Mouse (Mus musculus): ENCODE data around the gene Tmem14a. TPM values are rescaled to one million over a fixed set of nuclear protein-coding genes. Genes with fewer than 3 reads are reported as not detected.
A peak's percentile ranks its signal among the peaks of the same experiment; 100 is the strongest.
"Not testable (repeated sequence)": the region's sequence is repeated elsewhere in the genome, so short reads cannot be mapped to it uniquely, and the experiment has no call there.

Gene Tmem14a
- total RNA-seq (2014; rRNA removed) (10.0 and 15.7 TPM in 2 replicates), polyA plus RNA-seq (2015; fragmentation: Nextera tagmentation; extraction: Ambion mirVana) (24.4 and 24.7 TPM in 2 replicates)

DNA sequence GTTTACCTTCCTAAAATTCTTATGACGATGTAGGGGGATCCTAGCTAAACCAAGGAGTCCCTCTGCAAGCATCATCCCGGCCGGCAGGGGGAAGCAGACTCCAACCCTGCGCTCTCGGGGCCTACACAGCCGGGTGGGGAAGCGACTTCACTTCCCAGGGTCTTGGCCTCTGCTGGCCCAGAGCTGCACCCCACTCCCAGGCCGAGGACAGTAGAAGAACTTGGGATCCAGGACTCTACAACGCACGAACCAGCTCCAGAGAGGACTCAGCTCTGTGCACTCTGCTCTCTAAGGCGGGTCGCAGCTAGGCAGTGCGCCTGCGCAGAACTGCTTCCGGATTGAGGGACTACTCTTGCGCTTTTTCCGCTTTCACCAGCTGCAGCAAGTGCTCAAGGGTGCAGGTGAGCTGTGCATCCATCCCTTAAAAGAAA lies at the start of gene Tmem14a:
Gene Tmem14a, plus strand, starts transcription at position 87 of the 431 bp plus-strand sequence.
- peak within 1 kb of the TSS; percentile 59 for H3K4me3 ChIP-seq (ENCODE audit: low read depth, low read length)
- ATAC-seq (ENCODE audit: low FRiP score) (peak; percentile 93), DNase-seq (ENCODE audit: low spot score) (peak; percentile 93)
- peak within 1 kb of the TSS; percentile 71 for H3K27ac ChIP-seq (ENCODE audit: low read depth, low read length)
- H3K9ac ChIP-seq (replicated peaks; ENCODE audit: low read length, poor library complexity, severe bottlenecking) = peak within 1 kb of the TSS; percentile 62
- H3K9me3 ChIP-seq (ENCODE audit: low read length) = no peaks in the 10 kb centered on the region
- peak within 1 kb of the TSS; percentile 73 for H3K4me2 ChIP-seq (ENCODE audit: low read depth, low read length, poor library complexity, severe bottlenecking)
- no peaks in the 10 kb centered on the region for H3K36me3 ChIP-seq (ENCODE audit: insufficient read depth, low read length)
- H3K4me1 ChIP-seq (ENCODE audit: insufficient read depth, low read length) = 0 out of 2 replicates have a peak, but pooled peaks cover 2% of the 10 kb centered on the region
- H3K27me3 ChIP-seq (ENCODE audit: insufficient read depth, low read length) = no peaks in the 10 kb centered on the region
- 0% methylated on average over 17 of the region's 17 CpGs for WGBS
- TF ChIP-seq CTCF (IDR thresholded peaks at IDR 0.05) = peak; percentile 94

DNA sequence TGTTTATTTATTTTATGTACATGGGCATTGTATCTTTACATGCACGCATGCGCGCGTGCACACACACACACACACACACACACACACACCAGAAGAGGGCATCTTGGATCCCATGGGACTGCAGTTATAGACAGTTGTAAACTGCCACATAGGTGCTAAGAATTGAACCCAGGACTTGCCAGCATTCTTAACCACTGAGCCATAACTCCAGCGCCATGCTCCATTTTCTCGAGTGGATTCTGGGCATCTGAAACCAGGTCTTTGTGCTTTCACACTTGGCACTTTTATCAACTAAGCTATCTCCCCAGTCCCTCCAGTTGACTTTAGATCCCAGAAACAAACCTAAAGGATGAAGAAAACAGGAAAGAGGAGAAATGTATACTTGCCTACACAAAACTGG lies 33.2 kb upstream of the Tmem14a start:
- 93% methylated on average over 6 of the region's 6 CpGs for WGBS
- Histone ChIP-seq H3K4me3 (ENCODE audit: low read depth, low read length) (no peak overlapping the region), H3K27me3 (ENCODE audit: insufficient read depth, low read length) (no peaks in the 10 kb centered on the region), H3K9me3 (ENCODE audit: low read length) (no peaks in the 10 kb centered on the region), H3K27ac (ENCODE audit: low read depth, low read length) (no peak overlapping the region), H3K36me3 (ENCODE audit: insufficient read depth, low read length) (no peaks in the 10 kb centered on the region), H3K9ac (replicated peaks; ENCODE audit: low read length, poor library complexity, severe bottlenecking) (no peak overlapping the region), H3K4me1 (ENCODE audit: insufficient read depth, low read length) (no peaks in the 10 kb centered on the region), H3K4me2 (ENCODE audit: low read depth, low read length, poor library complexity, severe bottlenecking) (no peak overlapping the region)
- no peak for DNase-seq (ENCODE audit: low spot score)
- TF ChIP-seq CTCF (IDR thresholded peaks at IDR 0.05) = no peak
- ATAC-seq (ENCODE audit: low FRiP score) = no peak

GRCm38 (mm10) chr1:21206241-21206640 lies 12.1 kb upstream of the Tmem14a start:
- H3K4me3 ChIP-seq (ENCODE audit: low read depth, low read length) = no peak overlapping the region
- H3K36me3 ChIP-seq (ENCODE audit: insufficient read depth, low read length) = no peaks in the 10 kb centered on the region
- H3K27me3 ChIP-seq (ENCODE audit: insufficient read depth, low read length) = no peaks in the 10 kb centered on the region
- no peaks in the 10 kb centered on the region for H3K9me3 ChIP-seq (ENCODE audit: low read length)
- no peaks in the 10 kb centered on the region for H3K4me1 ChIP-seq (ENCODE audit: insufficient read depth, low read length)
- no peak overlapping the region for H3K9ac ChIP-seq (replicated peaks; ENCODE audit: low read length, poor library complexity, severe bottlenecking)
- ATAC-seq (ENCODE audit: low FRiP score) = no peak
- no peak overlapping the region for H3K4me2 ChIP-seq (ENCODE audit: low read depth, low read length, poor library complexity, severe bottlenecking)
- no peak for TF ChIP-seq CTCF (IDR thresholded peaks at IDR 0.05)
- DNase-seq (ENCODE audit: low spot score) = no peak
- H3K27ac ChIP-seq (ENCODE audit: low read depth, low read length) = no peak overlapping the region
- 92% methylated on average over 1 of the region's 1 CpGs for WGBS

- not testable (repeated sequence) for H3K27ac ChIP-seq (ENCODE audit: low read depth, low read length); H3K4me1 ChIP-seq (ENCODE audit: insufficient read depth, low read length); H3K9me3 ChIP-seq (ENCODE audit: low read length); H3K4me3 ChIP-seq (ENCODE audit: low read depth, low read length); H3K27me3 ChIP-seq (ENCODE audit: insufficient read depth, low read length); H3K9ac ChIP-seq (replicated peaks; ENCODE audit: low read length, poor library complexity, severe bottlenecking); ATAC-seq (ENCODE audit: low FRiP score); DNase-seq (ENCODE audit: low spot score); H3K36me3 ChIP-seq (ENCODE audit: insufficient read depth, low read length); H3K4me2 ChIP-seq (ENCODE audit: low read depth, low read length, poor library complexity, severe bottlenecking)
- peak; percentile 33; the same call in 1 of the 2 replicates for TF ChIP-seq CTCF (IDR thresholded peaks at IDR 0.05)
- 35% methylated on average over 2 of the region's 3 CpGs for WGBS
Observed at GRCm38 (mm10) chr1:21213537-21213936, 4.8 kb upstream of the Tmem14a start.

DNA sequence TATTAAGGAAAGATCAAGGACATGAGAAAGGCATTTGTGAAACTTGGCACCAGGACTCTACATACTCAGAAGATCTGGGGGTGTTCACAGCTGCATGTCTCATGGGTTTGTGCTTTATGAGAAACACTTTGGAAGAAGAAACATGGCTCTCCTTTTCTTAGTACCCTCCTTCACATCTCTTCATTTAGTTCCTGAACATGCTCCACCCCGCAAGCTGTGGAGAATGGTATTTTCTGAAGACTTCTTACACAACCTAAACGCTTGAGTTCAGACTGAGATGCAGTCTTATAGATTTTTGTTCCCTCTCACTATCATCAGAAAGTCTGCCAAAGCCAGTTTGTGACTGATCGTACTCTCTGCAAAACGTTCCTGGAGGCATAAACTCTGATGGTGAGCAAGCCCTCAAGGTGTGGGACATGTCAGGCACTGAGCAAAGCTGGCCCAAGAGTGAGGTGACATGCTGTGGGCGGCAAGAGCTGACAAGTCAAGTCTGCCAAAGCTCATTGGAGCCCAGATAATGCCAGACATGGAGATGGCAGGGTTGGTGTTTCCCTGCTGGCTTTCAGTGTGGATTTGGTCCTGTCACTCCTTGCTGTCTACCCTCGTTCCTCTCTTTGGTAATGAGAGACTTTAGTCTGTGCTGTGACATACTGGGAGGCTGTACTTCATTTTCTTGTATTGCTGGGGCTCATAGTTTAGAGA lies 4.2 kb upstream of the Tmem14a start:
- not testable (repeated sequence) for DNase-seq (ENCODE audit: low spot score); ATAC-seq (ENCODE audit: low FRiP score); H3K4me2 ChIP-seq (ENCODE audit: low read depth, low read length, poor library complexity, severe bottlenecking); H3K9me3 ChIP-seq (ENCODE audit: low read length); H3K27me3 ChIP-seq (ENCODE audit: insufficient read depth, low read length); H3K36me3 ChIP-seq (ENCODE audit: insufficient read depth, low read length); H3K4me3 ChIP-seq (ENCODE audit: low read depth, low read length); H3K9ac ChIP-seq (replicated peaks; ENCODE audit: low read length, poor library complexity, severe bottlenecking); H3K27ac ChIP-seq (ENCODE audit: low read depth, low read length); H3K4me1 ChIP-seq (ENCODE audit: insufficient read depth, low read length)
- WGBS = 80% methylated on average over 6 of the region's 6 CpGs

DNA sequence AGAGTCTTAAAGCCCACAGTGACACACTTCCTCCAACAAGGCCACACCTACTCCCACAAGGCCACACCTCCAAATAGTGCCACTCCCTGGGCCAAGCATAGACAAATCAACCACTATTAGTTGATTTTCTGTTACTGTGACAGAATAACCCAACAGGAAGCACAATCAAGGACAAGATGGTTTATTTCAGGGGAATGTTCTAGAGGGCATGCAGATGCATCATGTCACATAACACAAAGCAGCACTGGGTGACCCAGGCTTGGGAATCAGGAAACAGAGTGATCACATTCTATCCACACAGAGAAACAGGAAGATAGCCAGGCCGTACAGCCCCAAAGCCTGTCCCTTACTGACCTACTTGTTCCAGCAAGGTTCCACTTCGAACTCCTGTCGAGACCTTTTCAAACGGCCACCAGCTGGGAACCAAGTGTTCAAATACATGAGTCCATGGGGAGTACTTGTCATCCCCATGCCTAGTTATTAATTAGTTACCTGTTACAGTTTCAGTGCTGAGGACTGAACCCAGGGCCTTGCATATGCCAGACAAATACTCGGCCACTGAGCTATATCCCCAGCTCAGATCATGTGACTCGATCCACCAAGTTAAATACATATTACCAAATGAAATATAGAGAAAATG lies 9.5 kb downstream of the Tmem14a start:
- Histone ChIP-seq H3K9ac (replicated peaks; ENCODE audit: low read length, poor library complexity, severe bottlenecking) (no peak overlapping the region), H3K36me3 (ENCODE audit: insufficient read depth, low read length) (no peaks in the 10 kb centered on the region), H3K27ac (ENCODE audit: low read depth, low read length) (no peak overlapping the region), H3K9me3 (ENCODE audit: low read length) (no peaks in the 10 kb centered on the region), H3K4me2 (ENCODE audit: low read depth, low read length, poor library complexity, severe bottlenecking) (no peak overlapping the region), H3K27me3 (ENCODE audit: insufficient read depth, low read length) (no peaks in the 10 kb centered on the region), H3K4me3 (ENCODE audit: low read depth, low read length) (no peak overlapping the region), H3K4me1 (ENCODE audit: insufficient read depth, low read length) (no peaks in the 10 kb centered on the region)
- TF ChIP-seq CTCF (IDR thresholded peaks at IDR 0.05) = no peak
- WGBS = 94% methylated on average over 6 of the region's 6 CpGs
- DNase-seq (ENCODE audit: low spot score) = no peak
- ATAC-seq (ENCODE audit: low FRiP score) = no peak

- not testable (repeated sequence) for ATAC-seq (ENCODE audit: low FRiP score); H3K9ac ChIP-seq (replicated peaks; ENCODE audit: low read length, poor library complexity, severe bottlenecking); H3K9me3 ChIP-seq (ENCODE audit: low read length); H3K4me2 ChIP-seq (ENCODE audit: low read depth, low read length, poor library complexity, severe bottlenecking); H3K27ac ChIP-seq (ENCODE audit: low read depth, low read length); H3K27me3 ChIP-seq (ENCODE audit: insufficient read depth, low read length); H3K4me1 ChIP-seq (ENCODE audit: insufficient read depth, low read length); DNase-seq (ENCODE audit: low spot score); H3K4me3 ChIP-seq (ENCODE audit: low read depth, low read length); H3K36me3 ChIP-seq (ENCODE audit: insufficient read depth, low read length)
- WGBS = 83% methylated on average over 15 of the region's 15 CpGs
Observed at GRCm38 (mm10) chr1:21228740-21229722, 10.7 kb downstream of the Tmem14a start.

All from midbrain, postnatal 0 days (tissue).